Mouse (Mus musculus): Measurements from ENCODE around the gene Gm13287. TPM values are rescaled to one million over a fixed set of nuclear protein-coding genes. Genes with fewer than 3 reads are reported as not detected.
"Not testable (repeated sequence)": the region's sequence is repeated elsewhere in the genome, so short reads cannot be mapped to it uniquely, and the experiment has no call there.

Gm13287 gene
- total and polyA plus RNA-seq, 2 experiments from 2014 or later: not detected

DNA sequence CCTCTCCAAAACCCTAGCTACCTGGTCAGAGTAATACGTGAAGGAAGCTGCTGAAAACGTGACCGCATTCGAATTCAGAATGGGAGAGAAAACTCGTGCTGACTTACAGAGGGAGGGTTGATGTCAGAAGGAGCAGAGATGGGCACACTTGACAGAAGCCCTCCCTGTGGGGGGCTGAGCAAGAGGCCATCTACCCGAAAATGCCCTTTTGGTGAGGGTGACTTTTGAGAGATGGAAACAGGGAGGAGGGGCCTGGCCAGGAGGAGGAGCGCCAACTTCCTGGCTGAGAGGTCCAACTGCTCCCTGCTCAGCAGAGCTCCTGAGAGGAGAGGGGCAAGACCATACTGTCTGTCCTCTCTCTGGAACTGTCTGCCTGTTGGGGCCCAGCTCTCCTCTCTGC, 21.2 kb upstream of the Gm13287 start, which contains the start of gene Ifnz:
Gene Ifnz (plus strand): TSS at position 301 of the 400 bp plus-strand sequence.
- ATAC-seq (ENCODE audit: insufficient read depth, low read depth); H3K9ac ChIP-seq (replicated peaks; ENCODE audit: low read depth, low read length): not testable (repeated sequence)
- WGBS: 9% methylated on average over 3 of the region's 7 CpGs

DNA sequence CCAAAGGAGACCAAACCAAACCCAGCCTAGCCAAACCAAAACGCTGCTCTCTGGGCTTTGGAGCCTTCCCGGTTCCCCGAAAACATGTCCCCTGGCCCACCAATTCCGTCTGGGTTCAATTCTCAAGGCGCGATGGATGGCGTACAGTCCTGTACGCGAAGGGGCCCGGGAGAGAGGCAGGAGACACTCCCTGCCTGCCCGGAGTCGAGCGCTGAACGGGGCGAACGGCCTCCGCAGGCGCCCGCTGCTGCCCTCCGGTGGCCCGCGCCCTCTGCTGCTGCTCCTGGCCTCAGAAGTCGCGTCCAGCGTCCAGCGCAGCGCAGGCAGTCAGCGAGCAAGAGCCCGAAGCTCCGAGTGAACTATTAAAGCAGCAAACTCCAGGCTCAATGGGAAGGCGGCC, 20.7 kb upstream of the Gm13287 start:
- Histone ChIP-seq H3K27ac (ENCODE audit: low read depth) (peak overlapping the region; percentile 82), H3K4me3 (ENCODE audit: low read depth, low read length) (peak overlapping the region; percentile 28; the same call in 1 of the 2 replicates), H3K4me2 (ENCODE audit: low read depth, low read length) (peak overlapping the region; percentile 47)
- H3K27me3 ChIP-seq (ENCODE audit: control insufficient read depth, insufficient read depth, low read length); DNase-seq (ENCODE audit: low spot score); H3K9ac ChIP-seq (replicated peaks; ENCODE audit: low read depth, low read length); H3K4me1 ChIP-seq (ENCODE audit: control insufficient read depth, insufficient read depth); H3K36me3 ChIP-seq (replicated peaks; ENCODE audit: control insufficient read depth, insufficient read depth, low read length); H3K9me3 ChIP-seq (replicated peaks; ENCODE audit: control insufficient read depth, low read length); ATAC-seq (ENCODE audit: insufficient read depth, low read depth): not testable (repeated sequence)
- WGBS: 0% methylated on average over 5 of the region's 31 CpGs

More for the DNA sequence above, 21.2 kb upstream of the Gm13287 start, which contains the start of gene Ifnz:
- H3K27me3 ChIP-seq (ENCODE audit: control insufficient read depth, insufficient read depth, low read length); DNase-seq (ENCODE audit: low spot score); H3K36me3 ChIP-seq (replicated peaks; ENCODE audit: control insufficient read depth, insufficient read depth, low read length); H3K4me1 ChIP-seq (ENCODE audit: control insufficient read depth, insufficient read depth); H3K9me3 ChIP-seq (replicated peaks; ENCODE audit: control insufficient read depth, low read length): not testable (repeated sequence)
- H3K4me2 ChIP-seq (ENCODE audit: low read depth, low read length): peak within 1 kb of the TSS; percentile 47
- H3K4me3 ChIP-seq (ENCODE audit: low read depth, low read length): peak within 1 kb of the TSS; percentile 28; the same call in 1 of the 2 replicates
- H3K27ac ChIP-seq (ENCODE audit: low read depth): peak within 1 kb of the TSS; percentile 82

DNA sequence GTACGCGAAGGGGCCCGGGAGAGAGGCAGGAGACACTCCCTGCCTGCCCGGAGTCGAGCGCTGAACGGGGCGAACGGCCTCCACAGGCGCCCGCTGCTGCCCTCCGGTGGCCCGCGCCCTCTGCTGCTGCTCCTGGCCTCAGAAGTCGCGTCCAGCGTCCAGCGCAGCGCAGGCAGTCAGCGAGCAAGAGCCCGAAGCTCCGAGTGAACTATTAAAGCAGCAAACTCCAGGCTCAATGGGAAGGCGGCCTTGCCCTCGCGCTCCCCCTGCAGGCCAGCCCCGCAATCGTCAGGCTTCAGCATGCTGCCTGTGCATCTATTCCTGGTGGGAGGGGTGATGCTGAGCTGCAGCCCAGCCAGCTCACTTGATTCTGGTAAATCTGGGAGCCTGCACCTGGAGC, 17.6 kb upstream of the Gm13287 start, which contains the start of gene Gm13276:
Gene Gm13276 (plus strand): TSS at position 301 of the 400 bp plus-strand sequence.
- no CpG with 5 or more reads among the region's 27 CpGs for WGBS
- DNase-seq (ENCODE audit: low spot score); H3K36me3 ChIP-seq (replicated peaks; ENCODE audit: control insufficient read depth, insufficient read depth, low read length); H3K9me3 ChIP-seq (replicated peaks; ENCODE audit: control insufficient read depth, low read length); ATAC-seq (ENCODE audit: insufficient read depth, low read depth); H3K9ac ChIP-seq (replicated peaks; ENCODE audit: low read depth, low read length); H3K4me3 ChIP-seq (ENCODE audit: low read depth, low read length); H3K4me2 ChIP-seq (ENCODE audit: low read depth, low read length); H3K4me1 ChIP-seq (ENCODE audit: control insufficient read depth, insufficient read depth); H3K27me3 ChIP-seq (ENCODE audit: control insufficient read depth, insufficient read depth, low read length); H3K27ac ChIP-seq (ENCODE audit: low read depth): not testable (repeated sequence)

DNA sequence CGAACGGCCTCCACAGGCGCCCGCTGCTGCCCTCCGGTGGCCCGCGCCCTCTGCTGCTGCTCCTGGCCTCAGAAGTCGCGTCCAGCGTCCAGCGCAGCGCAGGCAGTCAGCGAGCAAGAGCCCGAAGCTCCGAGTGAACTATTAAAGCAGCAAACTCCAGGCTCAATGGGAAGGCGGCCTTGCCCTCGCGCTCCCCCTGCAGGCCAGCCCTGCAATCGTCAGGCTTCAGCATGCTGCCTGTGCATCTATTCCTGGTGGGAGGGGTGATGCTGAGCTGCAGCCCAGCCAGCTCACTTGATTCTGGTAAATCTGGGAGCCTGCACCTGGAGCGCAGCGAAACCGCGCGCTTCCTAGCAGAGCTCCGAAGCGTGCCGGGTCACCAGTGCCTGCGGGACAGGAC, 14.7 kb upstream of the Gm13287 start, which contains the start of gene Gm13277:
Gene Gm13277 (plus strand): TSS at position 231 of the 400 bp plus-strand sequence.
- WGBS: 0% methylated on average over 2 of the region's 28 CpGs
- not testable (repeated sequence) for H3K4me3 ChIP-seq (ENCODE audit: low read depth, low read length); H3K27me3 ChIP-seq (ENCODE audit: control insufficient read depth, insufficient read depth, low read length); DNase-seq (ENCODE audit: low spot score); H3K27ac ChIP-seq (ENCODE audit: low read depth); H3K9ac ChIP-seq (replicated peaks; ENCODE audit: low read depth, low read length); H3K36me3 ChIP-seq (replicated peaks; ENCODE audit: control insufficient read depth, insufficient read depth, low read length); H3K9me3 ChIP-seq (replicated peaks; ENCODE audit: control insufficient read depth, low read length); H3K4me1 ChIP-seq (ENCODE audit: control insufficient read depth, insufficient read depth); ATAC-seq (ENCODE audit: insufficient read depth, low read depth); H3K4me2 ChIP-seq (ENCODE audit: low read depth, low read length)
- peak; percentile 57 for TF ChIP-seq CTCF (IDR thresholded peaks at IDR 0.05; ENCODE audit: low read depth)

DNA sequence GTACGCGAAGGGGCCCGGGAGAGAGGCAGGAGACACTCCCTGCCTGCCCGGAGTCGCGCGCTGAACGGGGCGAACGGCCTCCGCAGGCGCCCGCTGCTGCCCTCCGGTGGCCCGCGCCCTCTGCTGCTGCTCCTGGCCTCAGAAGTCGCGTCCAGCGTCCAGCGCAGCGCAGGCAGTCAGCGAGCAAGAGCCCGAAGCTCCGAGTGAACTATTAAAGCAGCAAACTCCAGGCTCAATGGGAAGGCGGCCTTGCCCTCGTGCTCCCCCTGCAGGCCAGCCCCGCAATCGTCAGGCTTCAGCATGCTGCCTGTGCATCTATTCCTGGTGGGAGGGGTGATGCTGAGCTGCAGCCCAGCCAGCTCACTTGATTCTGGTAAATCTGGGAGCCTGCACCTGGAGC, 11.8 kb upstream of the Gm13287 start, which contains the start of gene Gm13278:
Gene Gm13278 (plus strand): TSS at position 301 of the 400 bp plus-strand sequence.
- H3K27me3 ChIP-seq (ENCODE audit: control insufficient read depth, insufficient read depth, low read length); DNase-seq (ENCODE audit: low spot score); H3K4me3 ChIP-seq (ENCODE audit: low read depth, low read length); ATAC-seq (ENCODE audit: insufficient read depth, low read depth); H3K4me1 ChIP-seq (ENCODE audit: control insufficient read depth, insufficient read depth); H3K36me3 ChIP-seq (replicated peaks; ENCODE audit: control insufficient read depth, insufficient read depth, low read length); H3K27ac ChIP-seq (ENCODE audit: low read depth); H3K9ac ChIP-seq (replicated peaks; ENCODE audit: low read depth, low read length); H3K9me3 ChIP-seq (replicated peaks; ENCODE audit: control insufficient read depth, low read length); H3K4me2 ChIP-seq (ENCODE audit: low read depth, low read length): not testable (repeated sequence)
- no CpG with 5 or more reads among the region's 28 CpGs for WGBS

DNA sequence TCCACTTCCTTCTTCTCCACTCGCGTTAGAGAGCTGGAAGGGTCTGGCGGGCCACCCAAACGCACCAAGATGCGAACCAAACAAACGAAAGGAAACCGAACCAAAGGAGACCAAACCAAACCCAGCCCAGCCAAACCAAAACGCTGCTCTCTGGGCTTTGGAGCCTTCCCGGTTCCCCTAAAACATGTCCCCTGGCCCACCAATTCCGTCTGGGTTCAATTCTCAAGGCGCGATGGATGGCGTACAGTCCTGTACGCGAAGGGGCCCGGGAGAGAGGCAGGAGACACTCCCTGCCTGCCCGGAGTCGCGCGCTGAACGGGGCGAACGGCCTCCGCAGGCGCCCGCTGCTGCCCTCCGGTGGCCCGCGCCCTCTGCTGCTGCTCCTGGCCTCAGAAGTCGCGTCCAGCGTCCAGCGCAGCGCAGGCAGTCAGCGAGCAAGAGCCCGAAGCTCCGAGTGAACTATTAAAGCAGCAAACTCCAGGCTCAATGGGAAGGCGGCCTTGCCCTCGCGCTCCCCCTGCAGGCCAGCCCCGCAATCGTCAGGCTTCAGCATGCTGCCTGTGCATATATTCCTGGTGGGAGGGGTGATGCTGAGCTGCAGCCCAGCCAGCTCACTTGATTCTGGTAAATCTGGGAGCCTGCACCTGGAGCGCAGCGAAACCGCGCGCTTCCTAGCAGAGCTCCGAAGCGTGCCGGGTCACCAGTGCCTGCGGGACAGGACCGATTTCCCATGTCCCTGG, 8.9 kb upstream of the Gm13287 start, which contains the start of gene Gm13275:
Gene Gm13275 (plus strand): TSS at position 552 of the 740 bp plus-strand sequence.
- not testable (repeated sequence) for H3K4me3 ChIP-seq (ENCODE audit: low read depth, low read length); H3K27me3 ChIP-seq (ENCODE audit: control insufficient read depth, insufficient read depth, low read length); H3K27ac ChIP-seq (ENCODE audit: low read depth); H3K4me1 ChIP-seq (ENCODE audit: control insufficient read depth, insufficient read depth); DNase-seq (ENCODE audit: low spot score); H3K4me2 ChIP-seq (ENCODE audit: low read depth, low read length); H3K9ac ChIP-seq (replicated peaks; ENCODE audit: low read depth, low read length); ATAC-seq (ENCODE audit: insufficient read depth, low read depth); H3K36me3 ChIP-seq (replicated peaks; ENCODE audit: control insufficient read depth, insufficient read depth, low read length); H3K9me3 ChIP-seq (replicated peaks; ENCODE audit: control insufficient read depth, low read length)
- peak; percentile 34; the same call in 1 of the 2 replicates for TF ChIP-seq CTCF (IDR thresholded peaks at IDR 0.05; ENCODE audit: low read depth)
- WGBS: 0% methylated on average over 7 of the region's 52 CpGs

DNA sequence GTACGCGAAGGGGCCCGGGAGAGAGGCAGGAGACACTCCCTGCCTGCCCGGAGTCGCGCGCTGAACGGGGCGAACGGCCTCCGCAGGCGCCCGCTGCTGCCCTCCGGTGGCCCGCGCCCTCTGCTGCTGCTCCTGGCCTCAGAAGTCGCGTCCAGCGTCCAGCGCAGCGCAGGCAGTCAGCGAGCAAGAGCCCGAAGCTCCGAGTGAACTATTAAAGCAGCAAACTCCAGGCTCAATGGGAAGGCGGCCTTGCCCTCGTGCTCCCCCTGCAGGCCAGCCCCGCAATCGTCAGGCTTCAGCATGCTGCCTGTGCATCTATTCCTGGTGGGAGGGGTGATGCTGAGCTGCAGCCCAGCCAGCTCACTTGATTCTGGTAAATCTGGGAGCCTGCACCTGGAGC, 6.0 kb upstream of the Gm13287 start, which contains the start of gene Gm13279:
Gene Gm13279 (plus strand): TSS at position 301 of the 400 bp plus-strand sequence.
- not testable (repeated sequence) for H3K9me3 ChIP-seq (replicated peaks; ENCODE audit: control insufficient read depth, low read length); H3K27ac ChIP-seq (ENCODE audit: low read depth); H3K27me3 ChIP-seq (ENCODE audit: control insufficient read depth, insufficient read depth, low read length); DNase-seq (ENCODE audit: low spot score); H3K4me1 ChIP-seq (ENCODE audit: control insufficient read depth, insufficient read depth); H3K9ac ChIP-seq (replicated peaks; ENCODE audit: low read depth, low read length); H3K4me2 ChIP-seq (ENCODE audit: low read depth, low read length); H3K36me3 ChIP-seq (replicated peaks; ENCODE audit: control insufficient read depth, insufficient read depth, low read length); ATAC-seq (ENCODE audit: insufficient read depth, low read depth); H3K4me3 ChIP-seq (ENCODE audit: low read depth, low read length)
- no CpG with 5 or more reads among the region's 28 CpGs for WGBS

DNA sequence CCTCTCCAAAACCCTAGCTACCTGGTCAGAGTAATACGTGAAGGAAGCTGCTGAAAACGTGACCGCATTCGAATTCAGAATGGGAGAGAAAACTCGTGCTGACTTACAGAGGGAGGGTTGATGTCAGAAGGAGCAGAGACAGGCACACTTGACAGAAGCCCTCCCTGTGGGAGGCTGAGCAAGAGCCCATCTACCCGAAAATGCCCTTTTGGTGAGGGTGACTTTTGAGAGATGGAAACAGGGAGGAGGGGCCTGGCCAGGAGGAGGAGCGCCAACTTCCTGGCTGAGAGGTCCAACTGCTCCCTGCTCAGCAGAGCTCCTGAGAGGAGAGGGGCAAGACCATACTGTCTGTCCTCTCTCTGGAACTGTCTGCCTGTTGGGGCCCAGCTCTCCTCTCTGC, 3.7 kb upstream of the Gm13287 start, which contains the start of gene Gm13285:
Gene Gm13285 (plus strand): TSS at position 301 of the 400 bp plus-strand sequence.
- H3K9me3 ChIP-seq (replicated peaks; ENCODE audit: control insufficient read depth, low read length); ATAC-seq (ENCODE audit: insufficient read depth, low read depth); H3K4me3 ChIP-seq (ENCODE audit: low read depth, low read length); H3K4me1 ChIP-seq (ENCODE audit: control insufficient read depth, insufficient read depth); H3K9ac ChIP-seq (replicated peaks; ENCODE audit: low read depth, low read length); H3K36me3 ChIP-seq (replicated peaks; ENCODE audit: control insufficient read depth, insufficient read depth, low read length); DNase-seq (ENCODE audit: low spot score); H3K27me3 ChIP-seq (ENCODE audit: control insufficient read depth, insufficient read depth, low read length); H3K4me2 ChIP-seq (ENCODE audit: low read depth, low read length); H3K27ac ChIP-seq (ENCODE audit: low read depth): not testable (repeated sequence)
- 6% methylated on average over 2 of the region's 7 CpGs for WGBS

Measured in heart, postnatal 0 days (tissue).